Mouse (Mus musculus): ENCODE measurements at regions not wholly inside any gene's neighbourhood (a gene's known extent, or its start where the extent isn't known, plus 50 kb on each side); places are given as distances from the start of the nearest gene placed in this dataset.

- DNase-seq (ENCODE audit: low spot score) (no peak), ATAC-seq (ENCODE audit: low FRiP score) (no peak)
- Histone ChIP-seq H3K9ac (no peak overlapping the region), H3K9me3 (ENCODE audit: control insufficient read depth, low read length) (no peaks in the 10 kb centered on the region), H3K27ac (no peak overlapping the region), H3K4me2 (replicated peaks) (no peak overlapping the region), H3K4me3 (replicated peaks; ENCODE audit: low read length) (no peak overlapping the region), H3K4me1 (replicated peaks; ENCODE audit: control insufficient read depth, insufficient read depth, low read length) (no peaks in the 10 kb centered on the region), H3K27me3 (ENCODE audit: control insufficient read depth, insufficient read depth, low read length) (0 out of 2 replicates have a peak, but pooled peaks cover 2% of the 10 kb centered on the region), H3K36me3 (replicated peaks; ENCODE audit: control insufficient read depth, insufficient read depth) (no peaks in the 10 kb centered on the region)
- WGBS: 32% methylated on average over 11 of the region's 11 CpGs
Measured at GRCm38 (mm10) chr5:146647628-146648380, 62.8 kb upstream of the Gpr12 start.

DNA sequence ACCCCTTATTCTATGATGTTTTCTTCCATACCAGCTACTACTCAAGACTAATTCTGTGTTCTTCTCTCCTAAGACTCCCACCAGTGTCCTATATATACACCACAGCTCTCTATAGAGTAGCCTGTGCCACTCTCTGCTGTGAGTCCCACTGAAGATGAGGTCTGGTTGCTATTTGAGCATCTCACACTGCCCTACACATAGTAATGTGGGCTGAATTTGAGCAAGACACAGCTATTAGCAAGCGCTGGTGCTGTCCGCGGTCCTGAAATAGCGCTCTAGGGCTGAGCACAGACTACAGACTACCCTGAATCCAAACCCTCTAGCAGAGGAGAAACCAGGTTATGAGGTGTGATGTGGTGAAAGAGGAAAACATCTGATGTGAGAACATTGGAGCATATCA is 59.5 kb upstream of the Gpr12 start:
- no peaks in the 10 kb centered on the region for H3K4me1 ChIP-seq (replicated peaks; ENCODE audit: control insufficient read depth, insufficient read depth, low read length)
- H3K27ac ChIP-seq: no peak overlapping the region
- ATAC-seq (ENCODE audit: low FRiP score) (no peak), DNase-seq (ENCODE audit: low spot score) (peak; percentile 72)
- 12% methylated on average over 4 of the region's 4 CpGs for WGBS
- no peak overlapping the region for H3K9ac ChIP-seq
- no peaks in the 10 kb centered on the region for H3K9me3 ChIP-seq (ENCODE audit: control insufficient read depth, low read length)
- 0 out of 2 replicates have a peak, but pooled peaks cover 2% of the 10 kb centered on the region for H3K27me3 ChIP-seq (ENCODE audit: control insufficient read depth, insufficient read depth, low read length)
- no peak overlapping the region for H3K4me2 ChIP-seq (replicated peaks)
- no peaks in the 10 kb centered on the region for H3K36me3 ChIP-seq (replicated peaks; ENCODE audit: control insufficient read depth, insufficient read depth)
- H3K4me3 ChIP-seq (replicated peaks; ENCODE audit: low read length): no peak overlapping the region

GRCm38 (mm10) chr5:146641931-146642330 is 56.9 kb upstream of the Gpr12 start:
- Histone ChIP-seq H3K4me2 (replicated peaks) (no peak overlapping the region), H3K9ac (no peak overlapping the region), H3K9me3 (ENCODE audit: control insufficient read depth, low read length) (no peaks in the 10 kb centered on the region), H3K27ac (no peak overlapping the region), H3K27me3 (ENCODE audit: control insufficient read depth, insufficient read depth, low read length) (0 out of 2 replicates have a peak, but pooled peaks cover 2% of the 10 kb centered on the region), H3K4me1 (replicated peaks; ENCODE audit: control insufficient read depth, insufficient read depth, low read length) (no peaks in the 10 kb centered on the region), H3K4me3 (replicated peaks; ENCODE audit: low read length) (no peak overlapping the region), H3K36me3 (replicated peaks; ENCODE audit: control insufficient read depth, insufficient read depth) (no peaks in the 10 kb centered on the region)
- ATAC-seq (ENCODE audit: low FRiP score) (no peak), DNase-seq (ENCODE audit: low spot score) (no peak)
- WGBS: 81% methylated on average over 6 of the region's 6 CpGs

DNA sequence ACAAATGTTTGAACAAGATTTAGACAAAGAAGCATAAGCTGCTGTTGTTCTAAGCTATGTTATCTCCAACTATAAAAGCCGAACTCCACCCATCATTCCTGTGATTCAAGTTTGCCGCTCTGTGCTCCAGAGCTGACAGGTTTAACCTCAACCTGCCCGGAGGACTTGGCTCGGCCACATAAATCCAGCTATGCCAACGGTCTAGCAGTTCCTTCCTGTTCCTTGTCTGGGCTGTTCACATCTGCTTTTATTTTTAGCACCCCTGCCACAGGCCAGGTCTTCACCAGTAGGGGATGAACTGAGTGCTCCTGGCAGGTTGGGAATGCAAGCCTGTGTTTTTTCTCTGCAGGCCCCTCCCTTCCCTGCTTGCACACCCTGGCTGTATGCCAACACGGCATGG is 51.8 kb upstream of the Gpr12 start:
- 87% methylated on average over 6 of the region's 6 CpGs for WGBS
- no peak for DNase-seq (ENCODE audit: low spot score)

More for the DNA sequence above, 51.8 kb upstream of the Gpr12 start:
- H3K9ac ChIP-seq: no peak overlapping the region
- no peaks in the 10 kb centered on the region for H3K9me3 ChIP-seq (ENCODE audit: control insufficient read depth, low read length)
- ATAC-seq (ENCODE audit: low FRiP score): no peak
- no peak overlapping the region for H3K27ac ChIP-seq
- no peaks in the 10 kb centered on the region for H3K4me1 ChIP-seq (replicated peaks; ENCODE audit: control insufficient read depth, insufficient read depth, low read length)
- no peaks in the 10 kb centered on the region for H3K36me3 ChIP-seq (replicated peaks; ENCODE audit: control insufficient read depth, insufficient read depth)
- no peak overlapping the region for H3K4me2 ChIP-seq (replicated peaks)
- no peak overlapping the region for H3K4me3 ChIP-seq (replicated peaks; ENCODE audit: low read length)
- H3K27me3 ChIP-seq (ENCODE audit: control insufficient read depth, insufficient read depth, low read length): no peaks in the 10 kb centered on the region
